Mouse (Mus musculus) limb, embryonic 14.5 days (tissue): ENCODE results near the gene Adprm. TPM values are rescaled to one million over a fixed set of nuclear protein-coding genes. Genes with fewer than 3 reads are reported as not detected.

Experiments used
- ATAC-seq: fragments of 200-750 bp; cut with Nextera tagmentation; 2 replicates; pipeline ENCODE4 v1.8.0; 2017; ENCODE audit warnings: low read depth, moderate number of reproducible peaks, moderate TSS enrichment; ENCODE audit not compliant: low FRiP score
- DNase-seq: peaks from one replicate; pipeline ENCODE4 v3.0.0-alpha.2; 2015; ENCODE audit warnings: low spot score
- H3K27ac ChIP-seq: fragments of 300-500 bp; sonication (generic); replicated peaks from 2 replicates; pipeline ENCODE4 v1.5.1; 2014; ENCODE audit warnings: low read depth, mild to moderate bottlenecking, low read length, moderate library complexity, mixed read lengths
- H3K27me3 ChIP-seq: fragments of 300-500 bp; sonication (generic); 2 replicates; pipeline ENCODE4 v1.6.1; 2014; ENCODE audit warnings: low read length, mixed read lengths; ENCODE audit not compliant: control insufficient read depth, insufficient read depth
- H3K36me3 ChIP-seq: fragments of 300-500 bp; sonication (generic); 2 replicates; pipeline ENCODE4 v1.6.1; 2014; ENCODE audit warnings: mild to moderate bottlenecking, low read length, moderate library complexity, mixed read lengths; ENCODE audit not compliant: control insufficient read depth, insufficient read depth
- H3K4me1 ChIP-seq: fragments of 300-500 bp; sonication (generic); 2 replicates; pipeline ENCODE4 v1.6.1; 2014; ENCODE audit warnings: antibody characterized with exemption, low read length, mixed read lengths; ENCODE audit not compliant: control insufficient read depth, insufficient read depth
- H3K4me2 ChIP-seq: fragments of 300-500 bp; sonication (generic); replicated peaks from 2 replicates; pipeline ENCODE4 v1.6.1; 2014; ENCODE audit warnings: low read depth, mild to moderate bottlenecking, low read length, moderate library complexity; ENCODE audit not compliant: severe bottlenecking
- H3K4me3 ChIP-seq: fragments of 300-500 bp; sonication (generic); replicated peaks from 2 replicates; pipeline ENCODE4 v1.5.1; 2014; ENCODE audit warnings: low read length
- H3K9ac ChIP-seq: fragments of 300-500 bp; sonication (generic); 2 replicates; pipeline ENCODE4 v1.6.1; 2014; ENCODE audit warnings: mild to moderate bottlenecking, low read depth, low read length, moderate library complexity; ENCODE audit not compliant: severe bottlenecking
- H3K9me3 ChIP-seq: fragments of 300-500 bp; sonication (generic); 2 replicates; pipeline ENCODE4 v1.6.1; 2016; ENCODE audit warnings: low read length; ENCODE audit not compliant: control insufficient read depth
- POLR2A ChIP-seq: fragments of 200-500 bp; IDR thresholded peaks from 2 replicates; pipeline ENCODE4 v1.8.0; 2012; ENCODE audit warnings: inconsistent platforms, mild to moderate bottlenecking, moderate library complexity, borderline replicate concordance; ENCODE audit not compliant: insufficient read depth, insufficient read length; ENCODE audit errors: extremely low read depth
- WGBS: fragments of 180-500 bp; shearing (Covaris S2); extraction: QIAGEN DNeasy Blood & Tissue Kit; methylation state at CpG from one replicate; pipeline ENCODE4 v1.1.7; 2014; 5-methylcytosine and 5-hydroxymethylcytosine counted together
- polyA plus RNA-seq, 2 experiments: library from polyadenylated mRNA; depleted of rRNA in 1 of 2; stranded (reverse) in 1 of 2; unstranded in 1 of 2; fragments of >200 nt; fragmentation: Nextera tagmentation in 1 of 2; extraction: Ambion mirVana in 1 of 2; gene quantifications; 2 replicates each; pipeline versions ENCODE4 v1.2.1 to v1.2.3; 2012 to 2014

The Adprm gene
- polyA plus RNA-seq, 2 experiments = 34.0 to 38.1 TPM

DNA sequence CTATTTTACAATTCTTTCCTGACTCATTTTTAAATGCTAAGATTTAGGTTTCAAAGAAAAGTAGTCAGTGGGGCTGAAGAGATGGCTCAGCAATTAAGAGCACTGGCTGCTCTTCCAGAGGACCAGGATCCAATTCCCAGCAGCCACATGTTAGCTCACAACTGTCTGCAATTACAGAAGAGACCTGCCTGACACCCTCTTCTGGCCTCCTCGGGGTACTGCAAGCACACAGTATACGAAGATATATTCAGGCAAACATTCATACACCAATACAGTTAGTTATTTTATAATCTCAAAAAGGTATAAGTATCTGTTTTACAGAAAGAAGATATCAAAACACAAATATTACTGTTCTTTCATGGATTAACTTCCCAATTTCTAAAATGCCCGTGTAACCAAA, 12.6 kb downstream of the Adprm start:
- Histone ChIP-seq H3K36me3 (peaks cover 58% of the 10 kb centered on the region), H3K9ac (no peak overlapping the region), H3K27me3 (no peaks in the 10 kb centered on the region), H3K4me1 (no peaks in the 10 kb centered on the region), H3K9me3 (no peaks in the 10 kb centered on the region), H3K4me3 (no peak overlapping the region), H3K27ac (no peak overlapping the region), H3K4me2 (no peak overlapping the region)
- DNase-seq (no peak), ATAC-seq (no peak)
- no peak for TF ChIP-seq POLR2A
- WGBS = 94% methylated on average over 3 of the region's 3 CpGs

DNA sequence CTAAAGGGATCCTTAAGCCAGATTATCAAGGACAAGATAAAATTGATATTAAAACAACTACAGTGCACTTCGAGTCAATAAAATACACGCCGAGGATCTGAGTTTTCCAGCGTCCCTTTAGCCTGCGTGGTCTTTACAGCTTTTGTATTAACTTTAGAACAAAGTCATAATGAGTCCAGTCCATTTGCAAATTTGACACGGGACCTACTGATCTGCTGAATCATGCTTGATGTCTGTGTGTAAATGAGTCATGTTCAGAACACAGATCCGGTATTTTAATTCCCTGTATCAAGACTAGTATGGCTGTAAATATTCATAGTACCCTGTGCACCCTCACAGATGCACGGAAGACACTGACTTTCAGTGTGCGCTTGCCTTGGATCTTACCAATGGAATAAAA, 15.5 kb downstream of the Adprm start:
- Histone ChIP-seq H3K9me3 (no peaks in the 10 kb centered on the region), H3K36me3 (peaks cover 52% of the 10 kb centered on the region), H3K4me2 (no peak overlapping the region), H3K27me3 (no peaks in the 10 kb centered on the region), H3K4me3 (no peak overlapping the region), H3K9ac (no peak overlapping the region), H3K4me1 (no peaks in the 10 kb centered on the region), H3K27ac (no peak overlapping the region)
- 92% methylated on average over 9 of the region's 9 CpGs for WGBS
- no peak for TF ChIP-seq POLR2A
- DNase-seq = no peak
- no peak for ATAC-seq

DNA sequence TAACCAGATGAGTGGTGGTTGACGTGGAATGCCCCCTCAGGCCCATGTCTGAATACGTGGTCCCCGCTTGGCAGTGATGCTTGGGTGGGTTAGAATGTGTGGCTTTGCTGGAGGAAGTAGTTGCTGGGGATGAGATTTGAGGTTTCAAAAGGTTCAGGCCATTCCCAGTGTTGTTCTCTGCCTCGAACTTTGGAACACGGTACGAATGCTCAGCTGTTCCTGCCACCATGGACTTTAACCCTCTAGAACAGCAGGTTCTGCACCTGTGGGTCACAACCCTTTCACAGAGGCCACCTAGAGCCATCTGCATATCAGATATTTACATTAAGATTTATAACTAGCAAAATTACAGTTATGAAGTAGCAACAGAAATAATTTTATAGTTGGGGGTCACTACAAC, 16.2 kb downstream of the Adprm start:
- Histone ChIP-seq H3K9ac (no peak overlapping the region), H3K4me1 (no peaks in the 10 kb centered on the region), H3K4me2 (no peak overlapping the region), H3K4me3 (no peak overlapping the region), H3K27me3 (no peaks in the 10 kb centered on the region), H3K27ac (no peak overlapping the region), H3K36me3 (peaks cover 45% of the 10 kb centered on the region), H3K9me3 (no peaks in the 10 kb centered on the region)
- ATAC-seq = no peak
- TF ChIP-seq POLR2A = no peak
- no peak for DNase-seq
- 90% methylated on average over 6 of the region's 6 CpGs for WGBS

DNA sequence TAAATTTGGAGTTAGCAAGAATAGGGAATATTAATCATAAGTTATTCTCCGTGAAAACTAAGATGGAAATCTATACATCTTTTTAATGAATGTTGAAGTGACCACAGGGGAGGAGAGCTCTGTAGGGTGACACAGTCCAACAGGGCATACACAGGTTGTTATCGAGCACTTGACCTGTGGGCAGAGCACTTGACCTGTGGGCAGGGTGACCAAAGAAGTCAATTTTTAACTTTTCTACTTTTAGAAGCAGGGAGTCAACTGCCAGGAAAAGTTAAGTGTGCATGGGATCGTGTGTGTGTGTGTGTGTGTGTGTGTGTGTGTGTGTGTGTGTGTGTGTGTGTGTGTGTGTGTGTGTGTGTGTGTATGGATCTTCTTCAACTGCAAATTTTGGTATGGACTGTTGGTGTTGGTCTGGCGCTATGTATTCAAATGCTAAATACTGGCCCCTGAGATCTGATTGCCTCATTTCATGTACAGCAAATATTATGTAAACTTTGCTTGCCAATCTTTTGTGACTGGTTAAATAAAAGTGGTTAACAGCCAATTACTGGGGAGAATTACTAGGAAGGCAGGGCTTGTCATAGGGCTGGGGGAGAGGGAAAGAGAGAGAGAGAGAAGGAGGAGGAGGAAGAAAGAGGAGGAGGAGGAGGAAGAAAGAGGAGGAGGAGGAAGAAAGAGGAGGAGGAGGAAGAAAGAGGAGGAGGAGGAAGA, 17.5 kb downstream of the Adprm start:
- no peak for ATAC-seq
- no peaks in the 10 kb centered on the region for H3K27me3 ChIP-seq
- no peak overlapping the region for H3K9ac ChIP-seq
- H3K27ac ChIP-seq = no peak overlapping the region
- H3K4me3 ChIP-seq = no peak overlapping the region
- 81% methylated on average over 4 of the region's 4 CpGs for WGBS
- no peak for TF ChIP-seq POLR2A
- H3K4me1 ChIP-seq = no peaks in the 10 kb centered on the region
- no peak overlapping the region for H3K4me2 ChIP-seq
- no peaks in the 10 kb centered on the region for H3K9me3 ChIP-seq
- H3K36me3 ChIP-seq = peaks cover 32% of the 10 kb centered on the region
- no peak for DNase-seq

DNA sequence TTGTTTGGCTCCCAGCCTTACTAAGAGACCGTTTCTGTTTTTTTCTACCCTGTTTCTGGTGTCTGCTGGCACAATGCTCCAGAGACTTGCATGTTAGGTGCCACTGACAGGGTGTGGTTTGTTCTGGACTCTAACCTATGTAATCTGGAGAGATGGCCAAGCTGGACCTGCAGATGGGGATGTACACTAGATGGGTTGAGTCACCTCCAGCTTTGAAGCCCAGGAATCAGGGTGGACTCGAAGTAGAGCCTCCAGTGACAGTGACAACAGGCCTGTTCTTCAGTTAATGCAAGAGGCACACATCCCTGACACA, 20.8 kb downstream of the Adprm start:
- Histone ChIP-seq H3K27ac (no peak overlapping the region), H3K27me3 (no peaks in the 10 kb centered on the region), H3K9me3 (no peaks in the 10 kb centered on the region), H3K36me3 (peaks cover 3% of the 10 kb centered on the region), H3K4me1 (no peaks in the 10 kb centered on the region), H3K9ac (no peak overlapping the region), H3K4me2 (no peak overlapping the region), H3K4me3 (no peak overlapping the region)
- TF ChIP-seq POLR2A = no peak
- 56% methylated on average over 2 of the region's 2 CpGs for WGBS
- DNase-seq (no peak), ATAC-seq (no peak)
